Mouse (Mus musculus): ENCODE measurements around the gene Zfp819. TPM values are rescaled to one million over a fixed set of nuclear protein-coding genes. Genes with fewer than 3 reads are reported as not detected.
"Not testable (repeated sequence)": the region's sequence is repeated elsewhere in the genome, so short reads cannot be mapped to it uniquely, and the experiment has no call there.

The Zfp819 gene
- polyA plus RNA-seq, 1 experiment from 2014 or later, result 0.79 TPM

GRCm38 (mm10) chr7:43654519-43654918 is 47.5 kb downstream of the Zfp819 start:
- Histone ChIP-seq H3K4me3 (ENCODE audit: low read depth, low read length) (no peak overlapping the region), H3K27ac (replicated peaks; ENCODE audit: low read depth, low read length) (no peak overlapping the region), H3K27me3 (ENCODE audit: control insufficient read depth, insufficient read depth, low read length) (no peaks in the 10 kb centered on the region), H3K4me1 (ENCODE audit: control insufficient read depth, insufficient read depth, low read length) (no peaks in the 10 kb centered on the region), H3K4me2 (ENCODE audit: low read depth, severe bottlenecking) (no peak overlapping the region), H3K36me3 (ENCODE audit: control insufficient read depth, insufficient read depth, low read length) (no peaks in the 10 kb centered on the region), H3K9me3 (ENCODE audit: control insufficient read depth, low read length) (no peaks in the 10 kb centered on the region; the same call in 1 of the 2 replicates), H3K9ac (ENCODE audit: low read length) (no peak overlapping the region)
- no peak for ATAC-seq (ENCODE audit: insufficient number of reproducible peaks, low FRiP score, low TSS enrichment, low read depth)
- DNase-seq (ENCODE audit: low spot score), result no peak
- WGBS, result 79% methylated on average over 3 of the region's 3 CpGs

- 67% methylated on average over 6 of the region's 6 CpGs for WGBS
- H3K4me3 ChIP-seq (ENCODE audit: low read depth, low read length), result no peak overlapping the region
- no peak for ATAC-seq (ENCODE audit: insufficient number of reproducible peaks, low FRiP score, low TSS enrichment, low read depth)
- no peaks in the 10 kb centered on the region for H3K4me1 ChIP-seq (ENCODE audit: control insufficient read depth, insufficient read depth, low read length)
- no peak overlapping the region for H3K9ac ChIP-seq (ENCODE audit: low read length)
- H3K27me3 ChIP-seq (ENCODE audit: control insufficient read depth, insufficient read depth, low read length), result no peaks in the 10 kb centered on the region
- no peak overlapping the region for H3K4me2 ChIP-seq (ENCODE audit: low read depth, severe bottlenecking)
- no peaks in the 10 kb centered on the region; the same call in 1 of the 2 replicates for H3K9me3 ChIP-seq (ENCODE audit: control insufficient read depth, low read length)
- H3K36me3 ChIP-seq (ENCODE audit: control insufficient read depth, insufficient read depth, low read length), result no peaks in the 10 kb centered on the region
- DNase-seq (ENCODE audit: low spot score), result no peak
- H3K27ac ChIP-seq (replicated peaks; ENCODE audit: low read depth, low read length), result no peak overlapping the region
These were observed 49.3 kb downstream of the Zfp819 start for GRCm38 (mm10) chr7:43656232-43656631.

- no peak within 1 kb of the TSS for H3K4me3 ChIP-seq (ENCODE audit: low read depth, low read length)
- no peaks in the 10 kb centered on the region for H3K9me3 ChIP-seq (ENCODE audit: control insufficient read depth, low read length)
- no peaks in the 10 kb centered on the region for H3K27me3 ChIP-seq (ENCODE audit: control insufficient read depth, insufficient read depth, low read length)
- no peak within 1 kb of the TSS for H3K4me2 ChIP-seq (ENCODE audit: low read depth, severe bottlenecking)
- no peaks in the 10 kb centered on the region for H3K4me1 ChIP-seq (ENCODE audit: control insufficient read depth, insufficient read depth, low read length)
- 44% methylated on average over 1 of the region's 1 CpGs for WGBS
- no peak within 1 kb of the TSS for H3K27ac ChIP-seq (replicated peaks; ENCODE audit: low read depth, low read length)
- no peak for DNase-seq (ENCODE audit: low spot score)
- no peaks in the 10 kb centered on the region for H3K36me3 ChIP-seq (ENCODE audit: control insufficient read depth, insufficient read depth, low read length)
- no peak for ATAC-seq (ENCODE audit: insufficient number of reproducible peaks, low FRiP score, low TSS enrichment, low read depth)
- H3K9ac ChIP-seq (ENCODE audit: low read length), result no peak within 1 kb of the TSS
These were observed 53.0 kb downstream of the Zfp819 start, which contains the start of gene Siglece for GRCm38 (mm10) chr7:43660002-43660401. TSS of gene Siglece (minus strand) at chr7:43660161.

- Histone ChIP-seq H3K36me3 (ENCODE audit: control insufficient read depth, insufficient read depth, low read length) (no peaks in the 10 kb centered on the region), H3K4me3 (ENCODE audit: low read depth, low read length) (no peak overlapping the region), H3K4me2 (ENCODE audit: low read depth, severe bottlenecking) (no peak overlapping the region), H3K4me1 (ENCODE audit: control insufficient read depth, insufficient read depth, low read length) (no peaks in the 10 kb centered on the region), H3K27ac (replicated peaks; ENCODE audit: low read depth, low read length) (no peak overlapping the region), H3K9ac (ENCODE audit: low read length) (no peak overlapping the region), H3K9me3 (ENCODE audit: control insufficient read depth, low read length) (no peaks in the 10 kb centered on the region), H3K27me3 (ENCODE audit: control insufficient read depth, insufficient read depth, low read length) (no peaks in the 10 kb centered on the region)
- ATAC-seq (ENCODE audit: insufficient number of reproducible peaks, low FRiP score, low TSS enrichment, low read depth) (no peak), DNase-seq (ENCODE audit: low spot score) (no peak)
- 100% methylated on average over 1 of the region's 1 CpGs for WGBS
These were observed 55.8 kb downstream of the Zfp819 start for GRCm38 (mm10) chr7:43662804-43663203.

GRCm38 (mm10) chr7:43667221-43667620 is 60.3 kb downstream of the Zfp819 start:
- not testable (repeated sequence) for H3K4me3 ChIP-seq (ENCODE audit: low read depth, low read length); H3K36me3 ChIP-seq (ENCODE audit: control insufficient read depth, insufficient read depth, low read length); ATAC-seq (ENCODE audit: insufficient number of reproducible peaks, low FRiP score, low TSS enrichment, low read depth); DNase-seq (ENCODE audit: low spot score); H3K4me1 ChIP-seq (ENCODE audit: control insufficient read depth, insufficient read depth, low read length); H3K9ac ChIP-seq (ENCODE audit: low read length); H3K9me3 ChIP-seq (ENCODE audit: control insufficient read depth, low read length); H3K27ac ChIP-seq (replicated peaks; ENCODE audit: low read depth, low read length); H3K27me3 ChIP-seq (ENCODE audit: control insufficient read depth, insufficient read depth, low read length); H3K4me2 ChIP-seq (ENCODE audit: low read depth, severe bottlenecking)
- 88% methylated on average over 4 of the region's 4 CpGs for WGBS

Other genes with a start within 250 kb of the Zfp819 start
- gene Siglecg, start 199.0 kb upstream of the Zfp819 start, polyA plus RNA-seq (2014; fragmentation: Nextera tagmentation; extraction: Ambion mirVana), result 0.09 TPM in 1 of 2 replicates, not detected in the other
- not detected in 2 replicates for gene Lim2, start 179.5 kb upstream of the Zfp819 start, polyA plus RNA-seq (2014; fragmentation: Nextera tagmentation; extraction: Ambion mirVana)
- gene Nkg7, start 170.1 kb upstream of the Zfp819 start, polyA plus RNA-seq (2014; fragmentation: Nextera tagmentation; extraction: Ambion mirVana), result 0.67 TPM in 1 of 2 replicates, not detected in the other
- not detected in 2 replicates for gene Cldnd2, start 166.4 kb upstream of the Zfp819 start, polyA plus RNA-seq (2014; fragmentation: Nextera tagmentation; extraction: Ambion mirVana)
- 243 and 251 TPM in 2 replicates for gene Etfb, start 163.1 kb upstream of the Zfp819 start, polyA plus RNA-seq (2014; fragmentation: Nextera tagmentation; extraction: Ambion mirVana)
- gene Gm45233, start 163.0 kb upstream of the Zfp819 start, polyA plus RNA-seq (2014; fragmentation: Nextera tagmentation; extraction: Ambion mirVana), result 0.31 TPM in 1 of 2 replicates, not detected in the other
- 1.4 and 2.0 TPM in 2 replicates for gene Vsig10l, start 144.0 kb upstream of the Zfp819 start, polyA plus RNA-seq (2014; fragmentation: Nextera tagmentation; extraction: Ambion mirVana)
- gene Iglon5, start 117.1 kb upstream of the Zfp819 start, polyA plus RNA-seq (2014; fragmentation: Nextera tagmentation; extraction: Ambion mirVana), result 0.79 and 1.2 TPM in 2 replicates
- not detected in 2 replicates for gene 4931406B18Rik, start 101.2 kb upstream of the Zfp819 start, polyA plus RNA-seq (2014; fragmentation: Nextera tagmentation; extraction: Ambion mirVana)
- gene Cd33, start 62.7 kb upstream of the Zfp819 start, polyA plus RNA-seq (2014; fragmentation: Nextera tagmentation; extraction: Ambion mirVana), result 0.98 and 1.2 TPM in 2 replicates
- 5.1 and 5.9 TPM in 2 replicates for gene Zfp658, start 44.9 kb upstream of the Zfp819 start, polyA plus RNA-seq (2014; fragmentation: Nextera tagmentation; extraction: Ambion mirVana)
- 17.0 and 20.5 TPM in 2 replicates for gene Zfp719, start 27.6 kb upstream of the Zfp819 start, polyA plus RNA-seq (2014; fragmentation: Nextera tagmentation; extraction: Ambion mirVana)
- gene Ceacam18, start 27.5 kb downstream of the Zfp819 start, polyA plus RNA-seq (2014; fragmentation: Nextera tagmentation; extraction: Ambion mirVana), result not detected in 2 replicates
- gene Siglece, start 53.0 kb downstream of the Zfp819 start, polyA plus RNA-seq (2014; fragmentation: Nextera tagmentation; extraction: Ambion mirVana), result 0.17 and 0.33 TPM in 2 replicates
- gene Ctu1, start 64.8 kb downstream of the Zfp819 start, polyA plus RNA-seq (2014; fragmentation: Nextera tagmentation; extraction: Ambion mirVana), result 10.5 and 10.8 TPM in 2 replicates
- gene Klk14, start 83.2 kb downstream of the Zfp819 start, polyA plus RNA-seq (2014; fragmentation: Nextera tagmentation; extraction: Ambion mirVana), result not detected in 2 replicates
- 0.48 and 1.0 TPM in 2 replicates for gene Klk13, start 105.4 kb downstream of the Zfp819 start, polyA plus RNA-seq (2014; fragmentation: Nextera tagmentation; extraction: Ambion mirVana)
- gene Klk12, start 161.7 kb downstream of the Zfp819 start, polyA plus RNA-seq (2014; fragmentation: Nextera tagmentation; extraction: Ambion mirVana), result not detected in 2 replicates
- not detected in 2 replicates for gene Klk11, start 167.4 kb downstream of the Zfp819 start, polyA plus RNA-seq (2014; fragmentation: Nextera tagmentation; extraction: Ambion mirVana)
- 0.15 TPM in 1 of 2 replicates, not detected in the other for gene Klk10, start 173.9 kb downstream of the Zfp819 start, polyA plus RNA-seq (2014; fragmentation: Nextera tagmentation; extraction: Ambion mirVana)
- gene Klk9, start 184.7 kb downstream of the Zfp819 start, polyA plus RNA-seq (2014; fragmentation: Nextera tagmentation; extraction: Ambion mirVana), result not detected in 2 replicates
- 15.8 and 16.1 TPM in 2 replicates for gene Klk8, start 190.4 kb downstream of the Zfp819 start, polyA plus RNA-seq (2014; fragmentation: Nextera tagmentation; extraction: Ambion mirVana)
- gene Klk7, start 204.1 kb downstream of the Zfp819 start, polyA plus RNA-seq (2014; fragmentation: Nextera tagmentation; extraction: Ambion mirVana), result 0.23 TPM in 1 of 2 replicates, not detected in the other
- gene Klk6, start 217.3 kb downstream of the Zfp819 start, polyA plus RNA-seq (2014; fragmentation: Nextera tagmentation; extraction: Ambion mirVana), result 0.24 TPM in 1 of 2 replicates, not detected in the other
- gene Klk5, start 234.8 kb downstream of the Zfp819 start, polyA plus RNA-seq (2014; fragmentation: Nextera tagmentation; extraction: Ambion mirVana), result not detected in 2 replicates